Mouse (Mus musculus): ENCODE results near the gene Gkn1. TPM values are rescaled to one million over a fixed set of nuclear protein-coding genes. Genes with fewer than 3 reads are reported as not detected.

The Gkn1 gene
- polyA plus RNA-seq, 1 experiment, result not detected

DNA sequence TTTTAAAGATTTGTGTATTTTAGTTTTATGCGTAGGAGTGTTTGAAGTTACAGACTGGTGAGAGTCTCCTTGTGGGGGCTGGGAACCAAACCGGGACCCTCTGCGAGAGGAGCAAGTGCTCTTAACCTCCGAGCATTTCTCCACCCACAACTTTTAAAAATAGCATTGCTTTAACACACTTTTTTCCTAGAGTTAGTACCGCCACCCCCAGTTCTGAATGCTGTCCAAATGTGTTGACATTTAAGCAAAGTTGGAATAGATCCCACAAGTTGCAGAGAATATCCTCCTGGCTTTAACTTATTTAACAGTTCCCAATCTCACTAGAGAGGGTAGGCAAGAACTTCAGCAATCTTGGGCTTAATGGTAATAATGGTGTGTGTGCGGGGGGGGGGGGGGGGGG is 34.0 kb upstream of the Gkn1 start:
- TF ChIP-seq POLR2A (IDR thresholded peaks at IDR 0.05; ENCODE audit: borderline replicate concordance, low read depth, low read length) (no peak), CTCF (IDR thresholded peaks at IDR 0.05; ENCODE audit: low read depth, low read length) (no peak)
- Histone ChIP-seq H3K27ac (ENCODE audit: insufficient read depth, low read depth, low read length) (no peak overlapping the region), H3K4me1 (ENCODE audit: control insufficient read depth, insufficient read depth, low read length) (peaks cover 3% of the 10 kb centered on the region; the same call in 1 of the 2 replicates), H3K4me3 (ENCODE audit: insufficient read depth, low read length) (no peak overlapping the region)

DNA sequence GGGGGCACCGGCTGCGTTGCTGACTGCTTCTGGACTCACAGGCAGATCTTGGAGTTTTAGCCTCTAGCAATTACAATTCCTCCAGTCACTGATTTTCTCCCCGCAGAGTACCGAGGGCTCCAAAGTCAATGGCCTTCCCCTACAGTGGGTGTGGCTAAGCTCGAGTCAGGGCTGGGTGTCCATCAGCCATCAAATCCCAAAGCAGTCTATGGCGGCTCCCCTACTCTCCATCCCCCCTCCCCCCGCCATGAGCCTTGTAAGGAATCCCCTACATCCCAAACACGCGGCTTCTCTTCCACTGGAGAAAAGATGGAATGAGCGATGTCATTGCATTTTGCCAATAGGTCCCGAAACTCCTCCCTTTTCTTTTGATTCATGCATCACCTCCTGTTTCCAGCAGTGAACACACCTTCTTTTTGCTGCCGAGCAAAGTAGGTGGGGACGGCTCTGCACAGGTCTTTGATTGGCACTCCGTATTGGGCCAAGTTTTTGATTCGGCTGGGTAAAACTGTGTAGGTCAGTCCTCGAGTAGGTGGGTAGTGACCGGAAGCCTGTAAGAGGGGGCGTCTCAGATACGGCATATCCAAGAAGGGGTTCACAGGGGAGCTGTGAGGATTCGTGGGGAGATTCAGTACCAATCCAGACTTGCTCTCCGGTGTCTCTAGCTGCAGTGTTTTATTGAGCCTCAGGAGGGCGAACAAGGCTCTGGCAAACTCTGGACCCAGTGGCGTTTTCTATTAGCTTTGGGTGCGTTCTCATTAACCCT is 33.4 kb upstream of the Gkn1 start:
- TF ChIP-seq POLR2A (IDR thresholded peaks at IDR 0.05; ENCODE audit: borderline replicate concordance, low read depth, low read length), result no peak
- TF ChIP-seq CTCF (IDR thresholded peaks at IDR 0.05; ENCODE audit: low read depth, low read length), result no peak
- no peak overlapping the region for H3K27ac ChIP-seq (ENCODE audit: insufficient read depth, low read depth, low read length)
- no peak overlapping the region for H3K4me3 ChIP-seq (ENCODE audit: insufficient read depth, low read length)
- peaks cover 3% of the 10 kb centered on the region; the same call in 1 of the 2 replicates for H3K4me1 ChIP-seq (ENCODE audit: control insufficient read depth, insufficient read depth, low read length)

DNA sequence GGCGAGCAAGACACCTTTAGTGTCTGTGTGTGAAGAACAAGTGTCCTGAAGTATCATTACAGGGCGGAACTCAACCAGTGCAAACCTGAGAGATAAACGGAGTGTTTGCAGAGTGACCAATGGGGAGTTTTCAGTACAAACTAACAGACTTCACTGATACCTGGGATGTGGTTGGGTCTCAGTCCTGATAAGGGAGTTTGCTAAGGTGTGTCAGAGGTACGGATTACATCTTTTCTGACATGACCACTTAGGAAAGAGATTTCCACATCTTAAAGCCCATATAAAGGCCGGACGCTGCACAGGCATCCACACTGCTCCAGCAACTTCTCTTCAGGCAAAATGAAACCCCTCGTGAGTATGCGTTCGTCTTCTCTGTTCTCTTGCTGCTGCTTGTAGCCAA is 22.3 kb upstream of the Gkn1 start, which contains the start of gene Gkn2:
Gene Gkn2, plus strand, starts transcription at position 301 of the 400 bp plus-strand sequence.
- no peaks in the 10 kb centered on the region for H3K4me1 ChIP-seq (ENCODE audit: control insufficient read depth, insufficient read depth, low read length)
- H3K27ac ChIP-seq (ENCODE audit: insufficient read depth, low read depth, low read length), result no peak within 1 kb of the TSS
- H3K4me3 ChIP-seq (ENCODE audit: insufficient read depth, low read length), result no peak within 1 kb of the TSS
- TF ChIP-seq CTCF (IDR thresholded peaks at IDR 0.05; ENCODE audit: low read depth, low read length), result no peak
- no peak for TF ChIP-seq POLR2A (IDR thresholded peaks at IDR 0.05; ENCODE audit: borderline replicate concordance, low read depth, low read length)

DNA sequence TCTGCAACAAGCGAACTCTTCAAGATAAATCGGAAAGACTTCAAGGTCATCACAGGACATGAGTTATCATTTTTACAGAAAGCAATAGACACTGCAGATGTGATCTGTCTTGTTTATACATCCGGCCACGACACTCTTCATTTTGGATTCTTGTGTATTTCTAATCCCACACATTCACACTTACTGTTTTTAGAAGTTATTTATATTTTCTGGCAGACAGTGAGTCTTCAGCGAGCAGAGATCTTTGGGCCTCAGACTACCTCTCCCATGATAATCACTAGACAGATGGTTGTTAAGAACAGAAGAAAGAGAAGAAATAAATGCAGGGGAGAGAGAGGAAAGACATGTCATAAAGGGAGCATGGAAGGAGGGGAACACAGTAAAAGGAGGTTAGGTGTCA is 18.5 kb upstream of the Gkn1 start:
- H3K27ac ChIP-seq (ENCODE audit: insufficient read depth, low read depth, low read length), result no peak overlapping the region
- H3K4me3 ChIP-seq (ENCODE audit: insufficient read depth, low read length), result no peak overlapping the region
- no peaks in the 10 kb centered on the region for H3K4me1 ChIP-seq (ENCODE audit: control insufficient read depth, insufficient read depth, low read length)
- TF ChIP-seq POLR2A (IDR thresholded peaks at IDR 0.05; ENCODE audit: borderline replicate concordance, low read depth, low read length) (no peak), CTCF (IDR thresholded peaks at IDR 0.05; ENCODE audit: low read depth, low read length) (no peak)

DNA sequence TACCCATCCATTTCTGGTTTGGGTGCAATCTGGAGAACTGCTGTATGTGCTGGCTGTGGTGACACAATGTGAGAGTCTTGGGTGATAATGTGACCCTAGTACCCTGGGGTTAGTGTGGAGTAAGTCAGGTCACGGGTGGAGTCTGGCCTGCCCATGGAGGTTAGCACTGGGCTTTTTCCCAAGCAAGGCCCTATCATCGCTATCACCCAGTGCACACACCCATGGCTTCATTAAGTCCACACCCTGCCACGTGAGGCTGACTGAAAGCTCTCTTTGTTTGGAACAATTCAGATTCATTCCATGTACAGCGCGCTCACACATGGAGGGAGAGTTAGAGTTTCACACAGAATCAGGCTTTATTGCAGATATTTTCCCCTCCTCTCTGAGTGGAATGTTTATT is 3.7 kb upstream of the Gkn1 start:
- Histone ChIP-seq H3K4me1 (ENCODE audit: control insufficient read depth, insufficient read depth, low read length) (no peaks in the 10 kb centered on the region), H3K4me3 (ENCODE audit: insufficient read depth, low read length) (no peak overlapping the region), H3K27ac (ENCODE audit: insufficient read depth, low read depth, low read length) (no peak overlapping the region)
- TF ChIP-seq CTCF (IDR thresholded peaks at IDR 0.05; ENCODE audit: low read depth, low read length) (no peak), POLR2A (IDR thresholded peaks at IDR 0.05; ENCODE audit: borderline replicate concordance, low read depth, low read length) (no peak)

DNA sequence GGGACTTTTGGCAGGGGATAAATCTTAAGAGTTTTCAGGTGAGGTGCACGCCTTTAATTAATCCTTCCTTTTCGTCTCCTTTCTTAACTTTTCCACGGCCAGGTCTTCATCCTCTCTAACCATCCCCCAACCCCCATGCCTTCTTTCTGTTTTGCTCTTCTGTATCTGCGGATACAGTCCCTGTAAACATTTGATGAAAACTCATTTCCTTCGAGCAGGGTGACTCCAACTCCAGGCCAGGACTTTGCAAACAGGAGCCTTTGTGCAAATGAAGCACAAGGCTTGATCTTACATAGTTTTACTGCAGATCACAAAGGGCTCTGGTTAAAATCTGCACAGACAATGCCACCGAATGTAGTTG is 14.8 kb downstream of the Gkn1 start:
- no peak overlapping the region for H3K4me3 ChIP-seq (ENCODE audit: insufficient read depth, low read length)
- peaks cover 5% of the 10 kb centered on the region; the same call in 1 of the 2 replicates for H3K4me1 ChIP-seq (ENCODE audit: control insufficient read depth, insufficient read depth, low read length)
- TF ChIP-seq POLR2A (IDR thresholded peaks at IDR 0.05; ENCODE audit: borderline replicate concordance, low read depth, low read length) (no peak), CTCF (IDR thresholded peaks at IDR 0.05; ENCODE audit: low read depth, low read length) (no peak; the same call in 1 of the 2 replicates)
- no peak overlapping the region for H3K27ac ChIP-seq (ENCODE audit: insufficient read depth, low read depth, low read length)

- TF ChIP-seq POLR2A (IDR thresholded peaks at IDR 0.05; ENCODE audit: borderline replicate concordance, low read depth, low read length) (no peak), CTCF (IDR thresholded peaks at IDR 0.05; ENCODE audit: low read depth, low read length) (peak; percentile 82)
- Histone ChIP-seq H3K27ac (ENCODE audit: insufficient read depth, low read depth, low read length) (no peak within 1 kb of the TSS), H3K4me1 (ENCODE audit: control insufficient read depth, insufficient read depth, low read length) (peaks cover 5% of the 10 kb centered on the region; the same call in 1 of the 2 replicates), H3K4me3 (ENCODE audit: insufficient read depth, low read length) (peak within 1 kb of the TSS; percentile 66)
Measured at GRCm38 (mm10) chr6:87335091-87335934, 15.4 kb downstream of the Gkn1 start, which contains the start of gene Antxr1. Gene Antxr1 (minus strand): TSS chr6:87335821.

- Histone ChIP-seq H3K4me3 (ENCODE audit: insufficient read depth, low read length) (peak overlapping the region; percentile 66), H3K27ac (ENCODE audit: insufficient read depth, low read depth, low read length) (no peak overlapping the region), H3K4me1 (ENCODE audit: control insufficient read depth, insufficient read depth, low read length) (peaks cover 5% of the 10 kb centered on the region; the same call in 1 of the 2 replicates)
- TF ChIP-seq POLR2A (IDR thresholded peaks at IDR 0.05; ENCODE audit: borderline replicate concordance, low read depth, low read length) (no peak), CTCF (IDR thresholded peaks at IDR 0.05; ENCODE audit: low read depth, low read length) (no peak)
Measured at GRCm38 (mm10) chr6:87334361-87335090, 16.2 kb downstream of the Gkn1 start.

GRCm38 (mm10) chr6:87332380-87332779 is 18.4 kb downstream of the Gkn1 start:
- Histone ChIP-seq H3K4me1 (ENCODE audit: control insufficient read depth, insufficient read depth, low read length) (peaks cover 16% of the 10 kb centered on the region), H3K4me3 (ENCODE audit: insufficient read depth, low read length) (no peak overlapping the region), H3K27ac (ENCODE audit: insufficient read depth, low read depth, low read length) (no peak overlapping the region)
- TF ChIP-seq POLR2A (IDR thresholded peaks at IDR 0.05; ENCODE audit: borderline replicate concordance, low read depth, low read length), result no peak
- no peak for TF ChIP-seq CTCF (IDR thresholded peaks at IDR 0.05; ENCODE audit: low read depth, low read length)
